Mouse (Mus musculus): ENCODE results near the gene Olfr985. TPM values are rescaled to one million over a fixed set of nuclear protein-coding genes. Genes with fewer than 3 reads are reported as not detected.

Olfr985 gene
- polyA plus RNA-seq (2016; fragmentation: Nextera tagmentation; extraction: Ambion mirVana), result not detected in 2 replicates

- Histone ChIP-seq H3K4me3 (no peak within 1 kb of the TSS), H3K4me1 (no peaks in the 10 kb centered on the region), H3K27ac (no peak within 1 kb of the TSS), H3K9me3 (replicated peaks) (no peaks in the 10 kb centered on the region), H3K36me3 (no peaks in the 10 kb centered on the region), H3K27me3 (ENCODE audit: low read depth, poor library complexity, severe bottlenecking) (no peaks in the 10 kb centered on the region)
- 86% methylated on average over 1 of the region's 1 CpGs for WGBS
- DNase-seq (ENCODE audit: low spot score), result no peak
Observed at GRCm38 (mm10) chr9:40130084-40130483, at the start of gene Olfr985. Olfr985 (minus strand) TSS chr9:40130184.

GRCm38 (mm10) chr9:40177017-40177416 lies 47.0 kb upstream of the Olfr985 start:
- Histone ChIP-seq H3K27ac (no peak overlapping the region), H3K4me1 (no peaks in the 10 kb centered on the region), H3K36me3 (no peaks in the 10 kb centered on the region), H3K4me3 (no peak overlapping the region), H3K27me3 (ENCODE audit: low read depth, poor library complexity, severe bottlenecking) (no peaks in the 10 kb centered on the region), H3K9me3 (replicated peaks) (no peaks in the 10 kb centered on the region)
- no peak for DNase-seq (ENCODE audit: low spot score)
- 89% methylated on average over 6 of the region's 6 CpGs for WGBS

- 82% methylated on average over 1 of the region's 1 CpGs for WGBS
- Histone ChIP-seq H3K27me3 (ENCODE audit: low read depth, poor library complexity, severe bottlenecking) (no peaks in the 10 kb centered on the region), H3K27ac (no peak overlapping the region), H3K36me3 (no peaks in the 10 kb centered on the region), H3K4me3 (no peak overlapping the region), H3K9me3 (replicated peaks) (no peaks in the 10 kb centered on the region), H3K4me1 (no peaks in the 10 kb centered on the region)
- no peak for DNase-seq (ENCODE audit: low spot score)
Observed at GRCm38 (mm10) chr9:40166446-40166845, 36.5 kb upstream of the Olfr985 start.

- Histone ChIP-seq H3K36me3 (no peaks in the 10 kb centered on the region), H3K27me3 (ENCODE audit: low read depth, poor library complexity, severe bottlenecking) (no peaks in the 10 kb centered on the region), H3K9me3 (replicated peaks) (no peaks in the 10 kb centered on the region), H3K4me3 (no peak overlapping the region), H3K27ac (no peak overlapping the region), H3K4me1 (no peaks in the 10 kb centered on the region)
- WGBS, result 84% methylated on average over 4 of the region's 4 CpGs
- no peak for DNase-seq (ENCODE audit: low spot score)
Observed at GRCm38 (mm10) chr9:40155118-40155644, 25.2 kb upstream of the Olfr985 start.

GRCm38 (mm10) chr9:40141544-40141943 lies 11.6 kb upstream of the Olfr985 start:
- no peak overlapping the region for H3K4me3 ChIP-seq
- 65% methylated on average over 1 of the region's 1 CpGs for WGBS
- H3K4me1 ChIP-seq, result no peaks in the 10 kb centered on the region
- no peak for DNase-seq (ENCODE audit: low spot score)
- H3K27ac ChIP-seq, result no peak overlapping the region
- H3K9me3 ChIP-seq (replicated peaks), result no peaks in the 10 kb centered on the region
- H3K27me3 ChIP-seq (ENCODE audit: low read depth, poor library complexity, severe bottlenecking), result no peaks in the 10 kb centered on the region
- H3K36me3 ChIP-seq, result no peaks in the 10 kb centered on the region

- Histone ChIP-seq H3K36me3 (no peaks in the 10 kb centered on the region), H3K9me3 (replicated peaks) (no peaks in the 10 kb centered on the region), H3K4me1 (no peaks in the 10 kb centered on the region), H3K27me3 (ENCODE audit: low read depth, poor library complexity, severe bottlenecking) (no peaks in the 10 kb centered on the region), H3K27ac (no peak overlapping the region), H3K4me3 (no peak overlapping the region)
- 64% methylated on average over 4 of the region's 4 CpGs for WGBS
- no peak for DNase-seq (ENCODE audit: low spot score)
Observed at GRCm38 (mm10) chr9:40139484-40139883, 9.5 kb upstream of the Olfr985 start.

- H3K4me1 ChIP-seq, result no peaks in the 10 kb centered on the region
- H3K27me3 ChIP-seq (ENCODE audit: low read depth, poor library complexity, severe bottlenecking), result no peaks in the 10 kb centered on the region
- H3K36me3 ChIP-seq, result no peaks in the 10 kb centered on the region
- H3K27ac ChIP-seq, result no peak overlapping the region
- no peaks in the 10 kb centered on the region for H3K9me3 ChIP-seq (replicated peaks)
- no peak for DNase-seq (ENCODE audit: low spot score)
- H3K4me3 ChIP-seq, result no peak overlapping the region
- 89% methylated on average over 6 of the region's 6 CpGs for WGBS
Observed at GRCm38 (mm10) chr9:40136987-40137688, 7.2 kb upstream of the Olfr985 start.

GRCm38 (mm10) chr9:40130556-40130955 lies 572 bp upstream of the Olfr985 start:
- H3K4me1 ChIP-seq, result no peaks in the 10 kb centered on the region
- WGBS, result 92% methylated on average over 1 of the region's 1 CpGs
- H3K36me3 ChIP-seq, result no peaks in the 10 kb centered on the region
- DNase-seq (ENCODE audit: low spot score), result no peak
- no peak overlapping the region for H3K4me3 ChIP-seq
- H3K9me3 ChIP-seq (replicated peaks), result no peaks in the 10 kb centered on the region
- no peak overlapping the region for H3K27ac ChIP-seq
- H3K27me3 ChIP-seq (ENCODE audit: low read depth, poor library complexity, severe bottlenecking), result no peaks in the 10 kb centered on the region

- WGBS, result 90% methylated on average over 5 of the region's 5 CpGs
- H3K9me3 ChIP-seq (replicated peaks), result no peaks in the 10 kb centered on the region
- no peak overlapping the region for H3K4me3 ChIP-seq
- no peaks in the 10 kb centered on the region for H3K27me3 ChIP-seq (ENCODE audit: low read depth, poor library complexity, severe bottlenecking)
- no peak for DNase-seq (ENCODE audit: low spot score)
- H3K36me3 ChIP-seq, result no peaks in the 10 kb centered on the region
- H3K4me1 ChIP-seq, result 0 out of 2 replicates have a peak, but pooled peaks cover 3% of the 10 kb centered on the region
- no peak overlapping the region for H3K27ac ChIP-seq
Observed at GRCm38 (mm10) chr9:40117287-40117659, 12.7 kb downstream of the Olfr985 start.

- no peak for DNase-seq (ENCODE audit: low spot score)
- Histone ChIP-seq H3K27ac (no peak overlapping the region), H3K9me3 (replicated peaks) (no peaks in the 10 kb centered on the region), H3K27me3 (ENCODE audit: low read depth, poor library complexity, severe bottlenecking) (no peaks in the 10 kb centered on the region), H3K36me3 (no peaks in the 10 kb centered on the region), H3K4me3 (no peak overlapping the region), H3K4me1 (0 out of 2 replicates have a peak, but pooled peaks cover 3% of the 10 kb centered on the region)
- 73% methylated on average over 10 of the region's 10 CpGs for WGBS
Observed at GRCm38 (mm10) chr9:40116645-40117286, 13.2 kb downstream of the Olfr985 start.

- H3K27me3 ChIP-seq (ENCODE audit: low read depth, poor library complexity, severe bottlenecking), result no peaks in the 10 kb centered on the region
- no peaks in the 10 kb centered on the region for H3K36me3 ChIP-seq
- H3K4me3 ChIP-seq, result no peak within 1 kb of the TSS
- 0 out of 2 replicates have a peak, but pooled peaks cover 3% of the 10 kb centered on the region for H3K4me1 ChIP-seq
- no peaks in the 10 kb centered on the region for H3K9me3 ChIP-seq (replicated peaks)
- H3K27ac ChIP-seq, result no peak within 1 kb of the TSS
- 94% methylated on average over 2 of the region's 2 CpGs for WGBS
- no peak for DNase-seq (ENCODE audit: low spot score)
Observed at GRCm38 (mm10) chr9:40114106-40114505, 15.9 kb downstream of the Olfr985 start, which contains the start of gene Olfr984. Olfr984 (minus strand) TSS chr9:40114206.

GRCm38 (mm10) chr9:40094769-40095168 lies 35.2 kb downstream of the Olfr985 start:
- no peak overlapping the region for H3K4me3 ChIP-seq
- no peaks in the 10 kb centered on the region for H3K36me3 ChIP-seq
- DNase-seq (ENCODE audit: low spot score), result no peak

GRCm38 (mm10) chr9:40093495-40093894 lies 36.5 kb downstream of the Olfr985 start, which contains the start of gene Olfr983:
Olfr983 (minus strand) TSS chr9:40093595.
- Histone ChIP-seq H3K4me1 (no peaks in the 10 kb centered on the region), H3K27ac (no peak within 1 kb of the TSS), H3K4me3 (no peak within 1 kb of the TSS), H3K36me3 (no peaks in the 10 kb centered on the region), H3K9me3 (replicated peaks) (no peaks in the 10 kb centered on the region), H3K27me3 (ENCODE audit: low read depth, poor library complexity, severe bottlenecking) (no peaks in the 10 kb centered on the region)
- WGBS, result 86% methylated on average over 2 of the region's 2 CpGs
- DNase-seq (ENCODE audit: low spot score), result no peak

More at GRCm38 (mm10) chr9:40094769-40095168, 35.2 kb downstream of the Olfr985 start:
- Histone ChIP-seq H3K27me3 (ENCODE audit: low read depth, poor library complexity, severe bottlenecking) (no peaks in the 10 kb centered on the region), H3K9me3 (replicated peaks) (no peaks in the 10 kb centered on the region), H3K27ac (no peak overlapping the region), H3K4me1 (no peaks in the 10 kb centered on the region)
- WGBS, result 74% methylated on average over 3 of the region's 3 CpGs

Data from limb, embryonic 10.5 days (tissue).